In genomic region chr3:58300801-58301485, GRCm38 (mm10) we compare ENCODE assay signal across 30 mouse cellular contexts.
DNase-seq lines count a peak whose midpoint lies in the region; ATAC-seq and TF ChIP-seq lines count a peak whose summit lies in the region.
"Had no signal": no experiment of that assay in that cellular context is flagged by ENCODE, and none has a peak within 500 bp of the region (broad histone marks: within the 10 kb centered on the region; RNA-seq: fewer than 3 reads in every experiment).

No protein-coding gene starts in this region.

- WGBS in hindbrain, embryonic 14.5 days: 53% methylated on average over 5 of the region's 5 CpGs
- 65% methylated on average over 5 of the region's 5 CpGs for WGBS in hindbrain, embryonic 11.5 days
- WGBS in liver, embryonic 16.5 days (ENCODE audit: insufficient replicate concordance): 58% methylated on average over 5 of the region's 5 CpGs
- WGBS in liver, embryonic 11.5 days: 82% methylated on average over 5 of the region's 5 CpGs

- no peak overlapping the region for H3K9ac ChIP-seq in hindbrain, embryonic 14.5 days
- H3K9ac ChIP-seq in hindbrain, embryonic 11.5 days (ENCODE audit: low read depth, low read length): no peak overlapping the region
- no peak overlapping the region for H3K9ac ChIP-seq in liver, embryonic 16.5 days (ENCODE audit: low read depth, low read length)
- no peak overlapping the region for H3K9ac ChIP-seq in liver, embryonic 11.5 days (ENCODE audit: low read depth, low read length)
- no peak overlapping the region for H3K9ac ChIP-seq in CH12.LX (ENCODE audit: insufficient read depth, low read depth)
- H3K9ac ChIP-seq: forebrain, embryonic 13.5 days; heart, embryonic 13.5 days; kidney, embryonic 15.5 days; limb, embryonic 15.5 days; lung, embryonic 14.5 days; midbrain, embryonic 15.5 days; neural tube, embryonic 12.5 days had no signal

- no peak for TF ChIP-seq CTCF in CH12.LX (conservative IDR thresholded peaks at IDR 0.05 in 1 of 2, IDR thresholded peaks at IDR 0.05 in 1 of 2; ENCODE audit: low read depth in 2 of 2, low read length in 2 of 2)

- no peak overlapping the region for H3K27ac ChIP-seq in hindbrain, embryonic 14.5 days
- H3K27ac ChIP-seq in hindbrain, embryonic 11.5 days (ENCODE audit: low read depth, low read length): no peak overlapping the region
- no peak overlapping the region for H3K27ac ChIP-seq in liver, embryonic 16.5 days (ENCODE audit: low read length)
- H3K27ac ChIP-seq in liver, embryonic 11.5 days (ENCODE audit: low read depth, low read length): no peak overlapping the region
- no peak overlapping the region for H3K27ac ChIP-seq in CH12.LX (ENCODE audit: insufficient read depth, low read depth)
- H3K27ac ChIP-seq: forebrain, embryonic 13.5 days; heart, embryonic 13.5 days; kidney, embryonic 15.5 days; limb, embryonic 10.5 days; limb, embryonic 15.5 days; midbrain, embryonic 15.5 days; neural tube, embryonic 12.5 days had no signal

- in situ Hi-C loops in CH12.LX (cut with MboI; ENCODE audit: low pct_ligation_motif_present, low pct_unique_long_range_greater_than_20kb, low sequenced_read_pairs): no loop called here

- peak; percentile 31; the same call in 1 of the 2 replicates for ATAC-seq in hindbrain, embryonic 14.5 days (ENCODE audit: low FRiP score)
- no peak for ATAC-seq in hindbrain, embryonic 11.5 days (ENCODE audit: low FRiP score)
- peak; percentile 79 for ATAC-seq in liver, embryonic 16.5 days (ENCODE audit: low read depth)
- no peak for ATAC-seq in liver, embryonic 11.5 days (replicated peaks; ENCODE audit: low FRiP score)
- ATAC-seq: CD4-positive, CD25-positive, alpha-beta regulatory T cell, adult 4 months; forebrain, embryonic 13.5 days; midbrain, embryonic 15.5 days had no signal

- no peak for TF ChIP-seq POLR2A in CH12.LX (IDR thresholded peaks at IDR 0.05; ENCODE audit: low read depth, low read length)

- H3K9me3 ChIP-seq in hindbrain, embryonic 14.5 days (ENCODE audit: control insufficient read depth, low read length): no peaks in the 10 kb centered on the region
- H3K9me3 ChIP-seq in hindbrain, embryonic 11.5 days (ENCODE audit: control insufficient read depth, low read length): no peaks in the 10 kb centered on the region
- H3K9me3 ChIP-seq in liver, embryonic 16.5 days (replicated peaks; ENCODE audit: control insufficient read depth, low read length): no peaks in the 10 kb centered on the region
- no peaks in the 10 kb centered on the region for H3K9me3 ChIP-seq in liver, embryonic 11.5 days (ENCODE audit: control insufficient read depth, low read length)
- no peaks in the 10 kb centered on the region for H3K9me3 ChIP-seq in CH12.LX (replicated peaks; ENCODE audit: low read length)
- H3K9me3 ChIP-seq: forebrain, embryonic 13.5 days; heart, embryonic 13.5 days; kidney, embryonic 15.5 days; limb, embryonic 10.5 days; limb, embryonic 15.5 days; midbrain, embryonic 15.5 days; neural tube, embryonic 12.5 days had no signal

- H3K4me3 ChIP-seq in hindbrain, embryonic 14.5 days (replicated peaks; ENCODE audit: low read length): no peak overlapping the region
- no peak overlapping the region for H3K4me3 ChIP-seq in hindbrain, embryonic 11.5 days (ENCODE audit: low read depth, low read length)
- no peak overlapping the region for H3K4me3 ChIP-seq in liver, embryonic 16.5 days (ENCODE audit: low read depth, low read length)
- no peak overlapping the region for H3K4me3 ChIP-seq in liver, embryonic 11.5 days (ENCODE audit: low read depth, low read length)
- no peak overlapping the region for H3K4me3 ChIP-seq in CH12.LX (replicated peaks in 1 of 3; ENCODE audit: low read depth in 2 of 3, low read length in 2 of 3, poor library complexity in 1 of 3)
- H3K4me3 ChIP-seq: forebrain, embryonic 13.5 days; heart, embryonic 13.5 days; kidney, embryonic 15.5 days; limb, embryonic 10.5 days; limb, embryonic 15.5 days; midbrain, embryonic 15.5 days; myocyte; neural tube, embryonic 12.5 days had no signal

- no peaks in the 10 kb centered on the region for H3K79me2 ChIP-seq in CH12.LX (replicated peaks; ENCODE audit: control insufficient read depth, extremely low read depth, insufficient read depth, poor library complexity, severe bottlenecking)

- no peak for TF ChIP-seq RAD21 in CH12.LX (IDR thresholded peaks at IDR 0.05; ENCODE audit: low read depth, low read length)

- DNase-seq in hindbrain, embryonic 14.5 days (ENCODE audit: low spot score): no peak
- DNase-seq in hindbrain, embryonic 11.5 days (ENCODE audit: low spot score): no peak
- DNase-seq in liver, embryonic 11.5 days (ENCODE audit: low spot score): no peak
- DNase-seq in CH12.LX (ENCODE audit: extremely low read depth) (no peak), adipocyte (ENCODE audit: low spot score) (peak; percentile 86)
- DNase-seq in lung, postnatal 25 days (ENCODE audit: low spot score): no peak
- DNase-seq in layer of hippocampus, postnatal 25 days (ENCODE audit: extremely low spot score in 1 of 2, low spot score in 1 of 2): no peak
- DNase-seq: cerebellum, adult 11 months; cerebellum, adult 9-10 months; cerebellum, postnatal 36 days; gastrocnemius, postnatal 10 days; heart, postnatal 10 days; kidney, adult 18-20 months; kidney, postnatal 36 days; layer of hippocampus, postnatal 36 days; lung, embryonic 14.5 days; lung, postnatal 14 days; right cerebral cortex, adult 18-20 months; right cerebral cortex, postnatal 4 days; thymus, postnatal 4 days had no signal

- H3K36me3 ChIP-seq in hindbrain, embryonic 14.5 days (replicated peaks; ENCODE audit: control insufficient read depth, insufficient read depth): no peaks in the 10 kb centered on the region
- no peaks in the 10 kb centered on the region for H3K36me3 ChIP-seq in hindbrain, embryonic 11.5 days (ENCODE audit: control insufficient read depth, insufficient read depth, low read length)
- H3K36me3 ChIP-seq in liver, embryonic 16.5 days (ENCODE audit: control insufficient read depth, insufficient read depth): no peaks in the 10 kb centered on the region
- H3K36me3 ChIP-seq in liver, embryonic 11.5 days (ENCODE audit: control insufficient read depth, insufficient read depth, low read length): no peaks in the 10 kb centered on the region
- H3K36me3 ChIP-seq in CH12.LX (replicated peaks in 1 of 2; ENCODE audit: control insufficient read depth in 1 of 2, insufficient read depth in 1 of 2, low read length in 1 of 2): no peaks in the 10 kb centered on the region
- H3K36me3 ChIP-seq: heart, embryonic 13.5 days; kidney, embryonic 15.5 days; limb, embryonic 10.5 days; limb, embryonic 15.5 days; midbrain, embryonic 15.5 days; neural tube, embryonic 12.5 days had no signal

- peaks cover 3% of the 10 kb centered on the region; the same call in 1 of the 2 replicates for H3K4me1 ChIP-seq in hindbrain, embryonic 14.5 days (replicated peaks; ENCODE audit: control insufficient read depth, insufficient read depth, low read length)
- no peaks in the 10 kb centered on the region for H3K4me1 ChIP-seq in hindbrain, embryonic 11.5 days (replicated peaks; ENCODE audit: control insufficient read depth, insufficient read depth, low read length)
- H3K4me1 ChIP-seq in liver, embryonic 16.5 days (ENCODE audit: control insufficient read depth, low read depth, low read length): no peaks in the 10 kb centered on the region
- no peaks in the 10 kb centered on the region for H3K4me1 ChIP-seq in liver, embryonic 11.5 days (replicated peaks; ENCODE audit: control insufficient read depth, insufficient read depth, low read length)
- H3K4me1 ChIP-seq in CH12.LX (ENCODE audit: control insufficient read depth in 1 of 2, insufficient read depth in 2 of 2): peaks cover 0 to 3% of the 10 kb centered on the region in 2 experiments; a peak in 2 of 4 replicates

- no peaks in the 10 kb centered on the region for H3K27me3 ChIP-seq in hindbrain, embryonic 14.5 days (ENCODE audit: control insufficient read depth, insufficient read depth, low read length)
- no peaks in the 10 kb centered on the region for H3K27me3 ChIP-seq in hindbrain, embryonic 11.5 days (ENCODE audit: control insufficient read depth, insufficient read depth, low read length)
- no peaks in the 10 kb centered on the region for H3K27me3 ChIP-seq in liver, embryonic 16.5 days (ENCODE audit: control insufficient read depth, insufficient read depth, low read depth, low read length)
- H3K27me3 ChIP-seq in liver, embryonic 11.5 days (replicated peaks; ENCODE audit: control insufficient read depth, insufficient read depth, low read length): no peaks in the 10 kb centered on the region
- H3K27me3 ChIP-seq in CH12.LX (replicated peaks): no peaks in the 10 kb centered on the region
- H3K27me3 ChIP-seq: forebrain, embryonic 13.5 days; heart, embryonic 13.5 days; kidney, embryonic 15.5 days; limb, embryonic 15.5 days; midbrain, embryonic 15.5 days; neural tube, embryonic 12.5 days had no signal

- no peak overlapping the region for H3K4me2 ChIP-seq in hindbrain, embryonic 14.5 days (replicated peaks)
- no peak overlapping the region for H3K4me2 ChIP-seq in hindbrain, embryonic 11.5 days (replicated peaks; ENCODE audit: low read depth, low read length)
- no peak overlapping the region for H3K4me2 ChIP-seq in liver, embryonic 16.5 days (ENCODE audit: low read depth, low read length)
- H3K4me2 ChIP-seq in liver, embryonic 11.5 days: no peak overlapping the region
- H3K4me2 ChIP-seq in CH12.LX (ENCODE audit: insufficient read depth, low read depth, poor library complexity, severe bottlenecking): peak overlapping the region; percentile 16; the same call in 1 of the 2 replicates
- H3K4me2 ChIP-seq: forebrain, embryonic 13.5 days; heart, embryonic 13.5 days; kidney, embryonic 15.5 days; limb, embryonic 15.5 days; lung, embryonic 14.5 days; midbrain, embryonic 15.5 days; neural tube, embryonic 12.5 days had no signal

- dilution Hi-C loops in CH12.LX (cut with MboI; ENCODE audit: extremely low pct_ligation_motif_present, extremely low pct_unique_long_range_greater_than_20kb, low sequenced_read_pairs): no loop called here

- TF ChIP-seq EP300 in CH12.LX (IDR thresholded peaks at IDR 0.05; ENCODE audit: low read length): no peak

TF ChIP-seq in CH12.LX, 34 proteins besides CTCF, POLR2A, EP300 and RAD21 (continues in another document):
- TF ChIP-seq BHLHE40 (IDR thresholded peaks at IDR 0.05; ENCODE audit: low read depth, low read length) (no peak), PAX5 (IDR thresholded peaks at IDR 0.05; ENCODE audit: low read length) (no peak), MXI1 (IDR thresholded peaks at IDR 0.05; ENCODE audit: low read depth, low read length) (no peak), TBP (conservative IDR thresholded peaks at IDR 0.05; ENCODE audit: low read depth, low read length) (no peak), CHD2 (IDR thresholded peaks at IDR 0.05; ENCODE audit: low read length) (no peak), IRF4 (IDR thresholded peaks at IDR 0.05; ENCODE audit: low read depth, low read length) (no peak), ETS1 (conservative IDR thresholded peaks at IDR 0.05; ENCODE audit: low read depth, low read length) (no peak), USF1 (IDR thresholded peaks at IDR 0.05; ENCODE audit: low read depth, low read length) (no peak), ZC3H11A (IDR thresholded peaks at IDR 0.05; ENCODE audit: low read depth, low read length) (no peak), MYC (IDR thresholded peaks at IDR 0.05; ENCODE audit: low read depth, low read length) (no peak), TCF12 (IDR thresholded peaks at IDR 0.05; ENCODE audit: low read depth, low read length) (no peak), NELFE (IDR thresholded peaks at IDR 0.05; ENCODE audit: low read depth, low read length) (no peak)

Comparison
In these comparisons a context has a peak if more than half of its experiments do, and no peak if none do; other contexts are left out.
1. ATAC-seq: peak in hindbrain, embryonic 14.5 days (single experiment) and liver, embryonic 16.5 days (single experiment); none in hindbrain, embryonic 11.5 days (single experiment) and liver, embryonic 11.5 days (single experiment).